Comparison of ENCODE assay signal across 25 mouse cellular contexts in genomic region chr19:44985159-44985988, GRCm38 (mm10). TPM values are rescaled to one million over a fixed set of nuclear protein-coding genes. Genes with fewer than 3 reads are reported as not detected.
DNase-seq lines count a peak whose midpoint lies in the region; ATAC-seq and TF ChIP-seq lines count a peak whose summit lies in the region.
"Had no signal": no experiment of that assay in that cellular context is flagged by ENCODE, and none has a peak within 500 bp of the region (broad histone marks: within the 10 kb centered on the region; RNA-seq: fewer than 3 reads in every experiment).

No protein-coding gene starts in this region.

- no peaks in the 10 kb centered on the region for H3K9me3 ChIP-seq in heart, embryonic 10.5 days
- no peaks in the 10 kb centered on the region for H3K9me3 ChIP-seq in intestine, postnatal 0 days (ENCODE audit: control insufficient read depth)
- H3K9me3 ChIP-seq: embryonic facial prominence, embryonic 15.5 days; forebrain, embryonic 10.5 days; heart, embryonic 15.5 days; hindbrain, embryonic 15.5 days; limb, embryonic 13.5 days had no signal

- no peak overlapping the region for H3K9ac ChIP-seq in intestine, postnatal 0 days (ENCODE audit: low read depth, low read length)
- H3K9ac ChIP-seq: embryonic facial prominence, embryonic 15.5 days; heart, embryonic 15.5 days; hindbrain, embryonic 15.5 days; limb, embryonic 13.5 days had no signal

- H3K36me3 ChIP-seq in heart, embryonic 10.5 days: peaks cover 26% of the 10 kb centered on the region
- H3K36me3 ChIP-seq in intestine, postnatal 0 days (ENCODE audit: control insufficient read depth, insufficient read depth): peaks cover 5% of the 10 kb centered on the region

- no peak overlapping the region for H3K4me2 ChIP-seq in intestine, postnatal 0 days (replicated peaks; ENCODE audit: low read depth)
- H3K4me2 ChIP-seq: embryonic facial prominence, embryonic 15.5 days; heart, embryonic 15.5 days; hindbrain, embryonic 15.5 days; limb, embryonic 13.5 days had no signal

- peak; percentile 44 for DNase-seq in heart, adult 11 months
- DNase-seq in heart, embryonic 10.5 days (ENCODE audit: low spot score): no peak
- peak; percentile 2 for DNase-seq in layer of hippocampus, adult 11-12 months (ENCODE audit: low spot score)
- DNase-seq in layer of hippocampus, postnatal 10 days (ENCODE audit: low spot score in 2 of 2): no peak
- DNase-seq in adipocyte (ENCODE audit: low spot score): peak; percentile 28
- DNase-seq in left cerebral cortex, adult 11 months (ENCODE audit: low spot score): no peak
- no peak for DNase-seq in ovary, postnatal 36 days (ENCODE audit: low spot score)
- DNase-seq: adrenal gland, postnatal 14 days; cerebellum, adult 11-12 months; cerebellum, postnatal 36 days; gastrocnemius, adult 2 months; heart, adult 2 months; heart, postnatal 4 days; lung, postnatal 14 days; retina, postnatal 1 day; thymus, adult 18-20 months had no signal

- ATAC-seq in intestine, postnatal 0 days: peak; percentile 71
- ATAC-seq: activated CD4-positive, CD25-positive, alpha-beta regulatory T cell, adult 4 months; midbrain, embryonic 16.5 days had no signal

- no peak for TF ChIP-seq CTCF in intestine, postnatal 0 days (IDR thresholded peaks at IDR 0.05; ENCODE audit: low read depth)

- H3K4me3 ChIP-seq in heart, embryonic 10.5 days: no peak overlapping the region
- H3K4me3 ChIP-seq in intestine, postnatal 0 days (ENCODE audit: low read depth, low read length): no peak overlapping the region
- H3K4me3 ChIP-seq: embryonic facial prominence, embryonic 15.5 days; forebrain, embryonic 10.5 days; gastrocnemius, adult 2 months; heart, adult 2 months; heart, embryonic 15.5 days; hindbrain, embryonic 15.5 days; limb, embryonic 13.5 days had no signal

- no peak overlapping the region for H3K27ac ChIP-seq in heart, embryonic 10.5 days
- peak overlapping the region; percentile 66; the same call in 1 of the 2 replicates for H3K27ac ChIP-seq in intestine, postnatal 0 days (ENCODE audit: low read depth, low read length)
- H3K27ac ChIP-seq: embryonic facial prominence, embryonic 15.5 days; forebrain, embryonic 10.5 days; gastrocnemius, adult 2 months; heart, adult 2 months; heart, embryonic 15.5 days; hindbrain, embryonic 15.5 days; limb, embryonic 13.5 days had no signal

- WGBS in heart, embryonic 10.5 days: 51% methylated on average over 5 of the region's 5 CpGs
- 21% methylated on average over 5 of the region's 5 CpGs for WGBS in intestine, postnatal 0 days

- peaks cover 12% of the 10 kb centered on the region; the same call in 1 of the 2 replicates for H3K27me3 ChIP-seq in heart, embryonic 10.5 days (ENCODE audit: insufficient read depth, poor library complexity, severe bottlenecking)
- H3K27me3 ChIP-seq in intestine, postnatal 0 days (replicated peaks; ENCODE audit: control insufficient read depth, insufficient read depth, low read length): no peaks in the 10 kb centered on the region
- H3K27me3 ChIP-seq: embryonic facial prominence, embryonic 15.5 days; hindbrain, embryonic 15.5 days; limb, embryonic 13.5 days had no signal

- H3K4me1 ChIP-seq in heart, embryonic 10.5 days: peaks cover 28% of the 10 kb centered on the region
- 0 out of 2 replicates have a peak, but pooled peaks cover 12% of the 10 kb centered on the region for H3K4me1 ChIP-seq in intestine, postnatal 0 days (replicated peaks; ENCODE audit: control insufficient read depth, insufficient read depth, low read length)

RNA-seq across cellular contexts. Expression of gene Sema4g, which starts 3.5 kb away (rescaled TPM):
- 1.3 and 3.4 TPM in 2 replicates for polyA plus RNA-seq in heart, embryonic 10.5 days (2016; fragmentation: Nextera tagmentation; extraction: Ambion mirVana)
- 10 to 100 TPM; 61.8 to 69.2 TPM for total RNA-seq in layer of hippocampus, postnatal 10 days (2021)
- 7.8 and 10.0 TPM in 2 replicates for polyA plus RNA-seq in intestine, postnatal 0 days (2015; fragmentation: Nextera tagmentation; extraction: Ambion mirVana)
- total RNA-seq: neutrophil, adult 5-6 weeks had no signal

RNA-seq across cellular contexts. Expression of gene Twnk, which starts 20.1 kb away (rescaled TPM):
- polyA plus RNA-seq in heart, embryonic 10.5 days (2016; fragmentation: Nextera tagmentation; extraction: Ambion mirVana): 24.4 and 27.0 TPM in 2 replicates
- total RNA-seq in layer of hippocampus, postnatal 10 days (2021): 10 to 100 TPM; 14.1 to 15.1 TPM
- polyA plus RNA-seq in intestine, postnatal 0 days (2015; fragmentation: Nextera tagmentation; extraction: Ambion mirVana): 7.1 and 7.4 TPM in 2 replicates

RNA-seq across cellular contexts. Expression of gene Mrpl43, which starts 20.9 kb away (rescaled TPM):
- 63.8 and 66.3 TPM in 2 replicates for polyA plus RNA-seq in heart, embryonic 10.5 days (2016; fragmentation: Nextera tagmentation; extraction: Ambion mirVana)
- total RNA-seq in layer of hippocampus, postnatal 10 days (2021): 10 to 100 TPM; 45.3 to 48.9 TPM
- polyA plus RNA-seq in intestine, postnatal 0 days (2015; fragmentation: Nextera tagmentation; extraction: Ambion mirVana): 80.1 and 83.0 TPM in 2 replicates

RNA-seq across cellular contexts. Expression of gene Lzts2, which starts 28.8 kb away (rescaled TPM):
- polyA plus RNA-seq in heart, embryonic 10.5 days (2016; fragmentation: Nextera tagmentation; extraction: Ambion mirVana): 47.5 and 61.4 TPM in 2 replicates
- 10 to 100 TPM; 21.3 to 23.2 TPM for total RNA-seq in layer of hippocampus, postnatal 10 days (2021)
- polyA plus RNA-seq in intestine, postnatal 0 days (2015; fragmentation: Nextera tagmentation; extraction: Ambion mirVana): 26.0 and 26.2 TPM in 2 replicates

RNA-seq across cellular contexts. Expression of gene Slf2, which starts 54.4 kb away (rescaled TPM):
- 56.6 and 60.6 TPM in 2 replicates for polyA plus RNA-seq in heart, embryonic 10.5 days (2016; fragmentation: Nextera tagmentation; extraction: Ambion mirVana)
- total RNA-seq in layer of hippocampus, postnatal 10 days (2021): 10 to 100 TPM; 32.4 to 35.3 TPM
- polyA plus RNA-seq in intestine, postnatal 0 days (2015; fragmentation: Nextera tagmentation; extraction: Ambion mirVana): 11.4 and 13.4 TPM in 2 replicates

Comparison
In these comparisons a context has a peak if more than half of its experiments do, and no peak if none do; other contexts are left out.
1. DNase-seq: peak in heart, adult 11 months (single experiment), layer of hippocampus, adult 11-12 months (single experiment) and adipocyte (single experiment); none in heart, embryonic 10.5 days (single experiment), layer of hippocampus, postnatal 10 days (0 of 2), left cerebral cortex, adult 11 months (single experiment) and ovary, postnatal 36 days (single experiment).